Mouse (Mus musculus) neural tube, embryonic 11.5 days (tissue): ENCODE results near the gene Setd4. TPM values are rescaled to one million over a fixed set of nuclear protein-coding genes. Genes with fewer than 3 reads are reported as not detected.

ENCODE experiments used
- ATAC-seq: fragments of 200-750 bp; cut with Nextera tagmentation; 2 replicates; pipeline ENCODE4 v1.8.0; 2017; ENCODE audit warnings: moderate number of reproducible peaks, mild to moderate bottlenecking, moderate TSS enrichment, moderate library complexity; ENCODE audit not compliant: insufficient read depth, low FRiP score, low TSS enrichment
- DNase-seq: peaks from one replicate; pipeline ENCODE4 v3.0.0-alpha.2; 2015; ENCODE audit warnings: low spot score
- H3K27ac ChIP-seq: fragments of 300-500 bp; sonication (generic); 2 replicates; pipeline ENCODE4 v1.5.1; 2014; ENCODE audit warnings: low read depth, mild to moderate bottlenecking, low read length
- H3K27me3 ChIP-seq: fragments of 300-500 bp; sonication (generic); 2 replicates; pipeline ENCODE4 v1.6.1; 2014; ENCODE audit warnings: mild to moderate bottlenecking, low read length, mixed read lengths; ENCODE audit not compliant: control insufficient read depth, insufficient read depth
- H3K36me3 ChIP-seq: fragments of 300-500 bp; sonication (generic); 2 replicates; pipeline ENCODE4 v1.6.1; 2014; ENCODE audit warnings: mild to moderate bottlenecking, low read length, moderate library complexity, mixed read lengths; ENCODE audit not compliant: control insufficient read depth, insufficient read depth
- H3K4me1 ChIP-seq: fragments of 300-500 bp; sonication (generic); 2 replicates; pipeline ENCODE4 v1.6.1; 2014; ENCODE audit warnings: low read length, mixed read lengths; ENCODE audit not compliant: control insufficient read depth, insufficient read depth
- H3K4me2 ChIP-seq: fragments of 300-500 bp; sonication (generic); 2 replicates; pipeline ENCODE4 v1.6.1; 2014; ENCODE audit warnings: low read depth, mild to moderate bottlenecking, moderate library complexity
- H3K4me3 ChIP-seq: fragments of 300-500 bp; sonication (generic); 2 replicates; pipeline ENCODE4 v1.5.1; 2014; ENCODE audit warnings: low read depth, low read length
- H3K9ac ChIP-seq: fragments of 300-500 bp; sonication (generic); 2 replicates; pipeline ENCODE4 v1.6.1; 2014; ENCODE audit warnings: mild to moderate bottlenecking, low read length
- H3K9me3 ChIP-seq: fragments of 300-500 bp; sonication (generic); 2 replicates; pipeline ENCODE4 v1.6.1; 2016; ENCODE audit warnings: low read length; ENCODE audit not compliant: control insufficient read depth
- WGBS: fragments of 180-500 bp; shearing (Covaris S2); extraction: QIAGEN DNeasy Blood & Tissue Kit; methylation state at CpG from one replicate; pipeline ENCODE4 v1.1.7; 2014; 5-methylcytosine and 5-hydroxymethylcytosine counted together
- polyA plus RNA-seq: library from polyadenylated mRNA; unstranded; fragments of >200 nt; fragmentation: Nextera tagmentation; extraction: Ambion mirVana; gene quantifications from 2 replicates; pipeline ENCODE4 v1.2.1, GENCODE M21; 2014

Gene Setd4
- polyA plus RNA-seq, 1 experiment from 2014 or later, result 7.8 TPM

DNA sequence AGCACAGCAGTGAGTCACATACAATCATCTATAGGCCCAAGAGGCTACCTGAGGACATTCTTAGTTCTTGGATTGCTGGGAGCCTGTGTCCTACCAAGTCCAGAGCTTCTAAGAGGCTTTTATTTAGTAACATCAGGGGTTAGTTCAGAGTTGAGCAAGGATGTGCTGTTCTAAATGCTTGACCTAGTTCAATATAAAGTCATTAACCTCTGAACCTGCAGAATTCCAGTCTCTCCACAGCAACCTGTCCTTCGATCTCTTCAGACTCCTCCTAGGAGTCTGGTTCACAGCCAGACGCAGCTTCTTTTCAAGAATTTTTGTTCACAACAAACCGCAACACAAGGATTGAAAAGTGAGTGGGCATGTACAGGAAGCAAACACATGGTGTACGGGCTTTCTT, 7.1 kb upstream of the Setd4 start:
- no peak overlapping the region for H3K4me3 ChIP-seq
- H3K4me2 ChIP-seq, result no peak overlapping the region
- WGBS, result 94% methylated on average over 4 of the region's 4 CpGs
- H3K4me1 ChIP-seq, result no peaks in the 10 kb centered on the region
- no peak overlapping the region for H3K9ac ChIP-seq
- no peaks in the 10 kb centered on the region for H3K9me3 ChIP-seq
- ATAC-seq (no peak), DNase-seq (no peak)
- no peak overlapping the region for H3K27ac ChIP-seq
- H3K36me3 ChIP-seq, result 0 out of 2 replicates have a peak, but pooled peaks cover 3% of the 10 kb centered on the region
- H3K27me3 ChIP-seq, result no peaks in the 10 kb centered on the region

DNA sequence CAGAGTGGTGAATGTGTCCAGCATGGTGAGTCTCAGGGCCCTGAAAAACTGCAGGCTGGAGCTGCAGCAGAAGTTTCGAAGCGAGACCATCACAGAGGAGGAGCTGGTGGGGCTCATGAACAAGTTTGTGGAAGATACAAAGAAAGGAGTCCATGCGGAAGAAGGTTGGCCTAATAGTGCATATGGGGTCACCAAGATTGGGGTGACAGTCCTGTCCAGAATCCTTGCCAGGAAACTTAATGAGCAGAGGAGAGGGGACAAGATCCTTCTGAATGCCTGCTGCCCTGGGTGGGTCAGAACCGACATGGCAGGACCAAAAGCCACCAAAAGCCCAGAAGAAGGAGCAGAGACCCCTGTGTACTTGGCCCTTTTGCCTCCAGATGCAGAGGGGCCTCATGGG, 5.9 kb upstream of the Setd4 start:
- Histone ChIP-seq H3K4me3 (no peak overlapping the region), H3K36me3 (0 out of 2 replicates have a peak, but pooled peaks cover 3% of the 10 kb centered on the region), H3K4me2 (no peak overlapping the region), H3K27ac (no peak overlapping the region), H3K9ac (no peak overlapping the region), H3K4me1 (peaks cover 2% of the 10 kb centered on the region; the same call in 1 of the 2 replicates), H3K9me3 (no peaks in the 10 kb centered on the region), H3K27me3 (no peaks in the 10 kb centered on the region)
- no peak for ATAC-seq
- no peak for DNase-seq
- 92% methylated on average over 4 of the region's 4 CpGs for WGBS

DNA sequence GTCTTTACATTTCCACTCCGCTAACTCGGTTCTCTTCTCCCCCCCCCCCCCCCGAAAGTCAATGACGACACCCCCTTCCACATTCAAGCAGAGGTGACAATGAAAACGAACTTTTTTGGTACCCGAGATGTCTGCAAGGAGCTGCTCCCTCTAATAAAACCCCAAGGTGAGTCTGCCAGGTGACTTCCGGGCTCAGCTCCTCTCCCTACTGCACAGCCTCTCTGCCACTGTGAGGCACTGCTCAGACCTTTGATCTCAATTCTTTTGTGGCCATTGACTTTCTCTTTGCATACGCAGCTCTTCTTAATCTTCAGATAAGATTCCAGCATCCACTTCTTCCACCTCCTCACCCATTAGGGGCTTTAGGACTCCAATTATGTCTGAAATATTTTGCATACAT, 4.9 kb upstream of the Setd4 start:
- H3K4me2 ChIP-seq, result peak overlapping the region; percentile 76
- no peak overlapping the region for H3K9ac ChIP-seq
- no peaks in the 10 kb centered on the region for H3K27me3 ChIP-seq
- ATAC-seq (no peak), DNase-seq (no peak)
- 69% methylated on average over 8 of the region's 8 CpGs for WGBS
- H3K9me3 ChIP-seq, result no peaks in the 10 kb centered on the region
- no peak overlapping the region for H3K27ac ChIP-seq
- H3K4me1 ChIP-seq, result peaks cover 8% of the 10 kb centered on the region; the same call in 1 of the 2 replicates
- 0 out of 2 replicates have a peak, but pooled peaks cover 3% of the 10 kb centered on the region for H3K36me3 ChIP-seq
- no peak overlapping the region for H3K4me3 ChIP-seq

DNA sequence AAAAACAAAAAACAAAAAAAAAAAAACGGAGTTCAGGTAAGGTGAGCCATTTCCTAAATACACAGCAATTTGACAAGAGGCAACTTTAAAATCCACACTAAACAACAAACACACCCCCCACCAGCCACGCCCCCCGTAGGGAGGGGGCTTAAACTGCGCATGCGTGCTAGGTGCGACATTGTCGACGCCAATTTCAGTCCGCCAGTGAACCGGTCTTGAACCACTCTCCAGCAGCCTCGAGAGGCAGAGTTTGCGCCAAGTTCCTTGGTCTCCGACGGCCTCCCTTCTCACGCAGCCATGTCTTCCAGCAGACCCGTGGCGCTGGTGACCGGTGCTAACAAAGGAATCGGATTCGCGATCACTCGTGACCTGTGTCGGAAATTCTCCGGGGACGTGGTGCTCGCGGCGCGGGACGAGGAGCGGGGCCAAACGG, 3.8 kb upstream of the Setd4 start:
- DNase-seq (peak; percentile 86), ATAC-seq (peak; percentile 48; the same call in 1 of the 2 replicates)
- peaks cover 8% of the 10 kb centered on the region; the same call in 1 of the 2 replicates for H3K4me1 ChIP-seq
- H3K4me2 ChIP-seq, result peak overlapping the region; percentile 76
- H3K36me3 ChIP-seq, result 0 out of 2 replicates have a peak, but pooled peaks cover 3% of the 10 kb centered on the region
- peak overlapping the region; percentile 61 for H3K9ac ChIP-seq
- H3K4me3 ChIP-seq, result peak overlapping the region; percentile 46
- no peak overlapping the region; the same call in 1 of the 2 replicates for H3K27ac ChIP-seq
- WGBS, result under 1% methylated on average over 32 of the region's 32 CpGs
- H3K27me3 ChIP-seq, result no peaks in the 10 kb centered on the region
- H3K9me3 ChIP-seq, result no peaks in the 10 kb centered on the region

DNA sequence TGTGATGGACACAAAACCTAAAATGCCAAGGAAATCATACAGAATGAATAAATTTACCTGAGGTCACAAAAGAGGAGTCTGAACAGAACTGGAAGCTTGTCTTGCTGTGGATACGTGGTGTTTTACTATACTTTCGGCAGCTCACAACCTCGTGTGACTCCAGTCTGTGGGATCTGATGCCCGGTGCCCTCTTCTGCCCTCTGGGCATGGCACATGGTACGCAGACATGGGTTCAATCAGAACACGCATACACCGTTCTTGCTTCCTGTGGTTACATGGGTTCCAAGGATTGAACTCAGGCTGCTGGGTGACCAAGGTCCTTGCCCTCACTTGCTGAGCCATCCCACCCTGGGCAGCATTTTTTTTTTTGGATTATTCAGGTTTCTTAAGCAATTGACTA, 2.3 kb upstream of the Setd4 start:
- Histone ChIP-seq H3K9ac (no peak overlapping the region), H3K4me3 (no peak overlapping the region), H3K27me3 (no peaks in the 10 kb centered on the region), H3K4me2 (no peak overlapping the region), H3K27ac (no peak overlapping the region), H3K36me3 (0 out of 2 replicates have a peak, but pooled peaks cover 1% of the 10 kb centered on the region), H3K9me3 (no peaks in the 10 kb centered on the region), H3K4me1 (peaks cover 8% of the 10 kb centered on the region; the same call in 1 of the 2 replicates)
- ATAC-seq (no peak), DNase-seq (no peak)
- 89% methylated on average over 7 of the region's 7 CpGs for WGBS

DNA sequence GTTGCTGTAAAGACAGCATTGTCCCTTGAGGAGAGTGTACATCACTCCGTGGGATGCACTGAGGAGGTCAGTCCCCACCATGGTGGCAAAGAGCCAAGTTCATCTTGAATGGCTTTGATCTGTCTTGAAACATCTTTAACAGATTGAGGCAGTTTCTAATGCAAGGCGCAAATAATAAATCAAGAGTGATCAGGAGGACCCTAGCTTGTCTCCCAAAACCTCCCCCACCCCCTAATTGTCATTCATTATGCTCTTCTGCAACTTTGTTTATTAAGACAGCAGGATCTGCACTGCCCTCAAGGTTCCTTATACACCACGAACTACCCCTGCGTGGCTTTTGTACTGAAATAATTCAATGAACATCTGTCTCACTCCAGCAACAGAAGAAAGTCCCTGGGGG, 1.7 kb upstream of the Setd4 start, which contains the start of gene Cbr1:
Gene Cbr1 (plus strand): TSS at position 301 of the 400 bp plus-strand sequence.
- H3K4me2 ChIP-seq, result peak within 1 kb of the TSS; percentile 63
- 55% methylated on average over 4 of the region's 4 CpGs for WGBS
- peak within 1 kb of the TSS; percentile 50 for H3K4me3 ChIP-seq
- no peak within 1 kb of the TSS for H3K9ac ChIP-seq
- no peak for DNase-seq
- no peaks in the 10 kb centered on the region for H3K9me3 ChIP-seq
- H3K4me1 ChIP-seq, result peaks cover 8% of the 10 kb centered on the region; the same call in 1 of the 2 replicates
- no peaks in the 10 kb centered on the region for H3K36me3 ChIP-seq
- no peak within 1 kb of the TSS for H3K27ac ChIP-seq
- ATAC-seq, result no peak
- no peaks in the 10 kb centered on the region for H3K27me3 ChIP-seq

DNA sequence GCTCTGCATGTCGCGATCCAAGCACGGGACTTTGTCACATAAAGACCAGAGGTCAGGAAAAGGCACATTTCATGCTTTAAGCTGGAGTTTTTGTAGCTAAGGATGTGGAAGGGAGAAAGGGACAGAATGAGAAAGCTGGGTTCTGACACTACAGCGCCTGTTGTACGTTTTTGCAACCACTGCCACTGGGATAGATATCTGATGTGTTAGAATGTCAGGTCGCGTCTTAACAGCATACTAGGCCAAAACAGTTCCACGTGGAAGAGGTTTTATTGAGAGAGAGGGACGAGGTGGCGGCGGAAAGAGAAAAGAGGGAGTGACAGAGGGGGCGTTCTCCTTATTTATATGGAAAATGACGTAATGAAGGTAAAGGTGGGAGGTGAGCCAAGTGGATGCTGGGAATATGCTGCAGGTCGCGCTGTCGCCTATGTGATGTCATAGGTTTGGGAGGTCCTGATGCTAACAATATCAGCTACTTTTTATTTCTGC, 662 bp upstream of the Setd4 start:
- no peaks in the 10 kb centered on the region for H3K27me3 ChIP-seq
- no peaks in the 10 kb centered on the region for H3K36me3 ChIP-seq
- DNase-seq (peak; percentile 22), ATAC-seq (no peak)
- no peaks in the 10 kb centered on the region for H3K9me3 ChIP-seq
- peak overlapping the region; percentile 63 for H3K4me2 ChIP-seq
- WGBS, result 5% methylated on average over 16 of the region's 16 CpGs
- peak overlapping the region; percentile 50 for H3K4me3 ChIP-seq
- peak overlapping the region; percentile 83; the same call in 1 of the 2 replicates for H3K27ac ChIP-seq
- peak overlapping the region; percentile 69 for H3K9ac ChIP-seq
- H3K4me1 ChIP-seq, result peaks cover 8% of the 10 kb centered on the region; the same call in 1 of the 2 replicates

DNA sequence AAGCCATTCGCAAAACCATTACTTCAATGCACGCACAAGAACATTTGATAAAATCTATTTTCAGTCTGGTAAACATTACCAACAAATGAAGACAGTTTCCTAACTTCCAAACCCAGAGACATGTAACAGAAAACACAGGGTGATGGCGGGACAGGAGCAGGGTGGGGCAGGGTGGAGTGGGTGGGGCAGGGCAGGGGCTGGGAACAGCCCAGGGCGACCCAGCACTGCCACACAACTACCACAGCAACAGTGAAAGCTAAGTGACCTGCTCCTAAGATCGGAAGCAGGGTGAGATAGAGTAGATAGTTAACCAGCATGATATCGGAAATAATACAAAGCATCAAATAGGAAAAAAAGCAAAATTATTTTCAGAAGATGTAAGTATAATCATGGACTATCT, 4.4 kb downstream of the Setd4 start:
- Histone ChIP-seq H3K4me1 (peaks cover 2% of the 10 kb centered on the region; the same call in 1 of the 2 replicates), H3K9me3 (no peaks in the 10 kb centered on the region), H3K4me2 (no peak overlapping the region), H3K27me3 (no peaks in the 10 kb centered on the region), H3K4me3 (no peak overlapping the region), H3K36me3 (no peaks in the 10 kb centered on the region), H3K27ac (no peak overlapping the region), H3K9ac (no peak overlapping the region)
- DNase-seq (no peak), ATAC-seq (no peak)
- 92% methylated on average over 6 of the region's 6 CpGs for WGBS

DNA sequence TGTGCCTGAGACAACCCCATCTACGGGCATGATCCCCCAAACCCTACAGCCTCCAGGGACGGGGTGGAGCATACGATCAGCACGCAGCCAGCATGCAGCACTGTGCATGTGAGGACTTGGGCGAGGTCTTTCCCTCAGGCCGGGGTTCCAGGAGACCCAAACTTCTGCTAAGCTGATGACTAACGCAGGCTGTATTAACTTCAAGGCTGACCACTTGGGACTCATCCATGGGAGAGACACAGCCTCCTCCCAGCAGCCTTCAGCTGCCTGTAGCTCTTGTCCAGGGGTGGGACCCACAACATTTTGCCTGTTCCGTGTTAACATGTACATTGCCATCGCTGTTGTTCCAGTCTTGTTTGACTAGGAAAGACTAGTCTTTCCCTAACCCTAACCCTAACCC, 6.3 kb downstream of the Setd4 start:
- Histone ChIP-seq H3K4me1 (no peaks in the 10 kb centered on the region), H3K4me2 (no peak overlapping the region), H3K4me3 (no peak overlapping the region), H3K9me3 (no peaks in the 10 kb centered on the region), H3K36me3 (no peaks in the 10 kb centered on the region), H3K9ac (no peak overlapping the region), H3K27ac (no peak overlapping the region), H3K27me3 (no peaks in the 10 kb centered on the region)
- ATAC-seq (no peak), DNase-seq (no peak)
- WGBS, result 91% methylated on average over 9 of the region's 9 CpGs
